Mouse (Mus musculus) liver, embryonic 14.5 days (tissue): ENCODE results near the gene Anks1.

Source experiments
- CTCF ChIP-seq: IDR thresholded peaks from 2 replicates; pipeline ENCODE4 v1.5.1; 2016; ENCODE audit warnings: antibody characterized with exemption, low read depth, control low read depth
- EP300 ChIP-seq: IDR thresholded peaks from 2 replicates; pipeline ENCODE4 v1.6.1; 2016; ENCODE audit warnings: antibody characterized with exemption, low read depth

- no peak for TF ChIP-seq EP300
- TF ChIP-seq CTCF: no peak
These were observed 48.5 kb downstream of the Anks1 start for GRCm38 (mm10) chr17:27957649-27958048.
